Mouse (Mus musculus): ENCODE data around the gene Gm12394.
"Not testable (repeated sequence)": the region's sequence is repeated elsewhere in the genome, so short reads cannot be mapped to it uniquely, and the experiment has no call there.

Gm12394 gene

DNA sequence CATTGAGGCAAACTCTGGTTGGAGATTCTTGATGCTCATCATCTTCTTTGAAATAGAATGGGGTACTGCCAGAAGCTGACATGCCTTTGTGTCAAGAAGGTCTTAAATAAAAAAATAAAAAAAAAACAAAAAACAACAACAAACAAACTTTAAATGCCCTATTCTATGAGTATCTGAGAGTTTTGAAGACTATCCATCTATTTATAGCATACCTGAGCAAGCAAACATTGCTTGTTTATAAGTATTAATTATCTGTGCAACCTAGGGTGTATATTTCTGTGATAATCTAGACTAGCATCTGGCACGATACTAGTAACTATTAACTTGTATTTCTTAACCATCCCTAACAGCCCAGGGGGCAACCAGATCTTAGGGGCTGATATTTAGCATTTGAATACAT lies at the start of gene Gm12394:
Gm12394 (minus strand) TSS at position 101 of the 400 bp plus-strand sequence.
- not testable (repeated sequence) for DNase-seq

DNA sequence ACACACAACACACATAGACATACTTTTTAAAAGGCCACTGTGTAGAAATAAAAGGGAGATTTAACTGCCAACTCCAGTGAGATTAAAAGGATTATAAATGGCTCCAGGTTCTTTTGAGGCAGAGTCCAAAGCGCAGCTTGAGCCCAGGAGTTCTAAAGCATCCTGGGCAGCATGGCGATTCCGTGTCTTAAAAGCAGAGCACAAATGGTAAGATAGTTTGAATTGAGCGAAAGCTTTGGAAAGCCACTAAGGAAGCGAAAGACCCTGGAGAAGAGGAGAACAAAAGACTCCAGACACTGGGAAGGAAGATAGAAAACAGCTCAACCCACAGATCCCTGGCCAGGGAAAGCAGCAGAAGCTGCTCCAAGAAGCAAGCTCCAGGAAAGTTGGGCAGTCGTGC lies 48.4 kb upstream of the Gm12394 start:
- DNase-seq = no peak

DNA sequence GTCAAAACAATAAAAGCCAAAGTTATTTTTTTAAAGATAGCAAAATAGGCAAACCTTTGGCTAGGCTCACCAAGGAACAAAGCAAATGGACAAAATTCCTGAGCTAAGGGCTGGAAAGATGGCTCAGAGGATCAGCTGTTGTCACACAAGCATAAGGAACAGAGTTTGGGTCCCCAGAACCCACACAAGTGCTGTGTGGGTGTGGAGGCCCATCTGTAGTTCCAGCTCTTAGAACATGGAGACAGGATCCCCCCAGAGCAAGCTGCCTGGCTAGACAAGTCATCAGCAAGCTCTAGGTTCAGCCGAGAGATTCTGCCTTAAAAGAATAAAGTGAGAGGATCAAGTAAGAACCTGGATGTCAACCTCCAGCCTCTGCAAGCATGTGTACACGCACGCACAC lies 48.0 kb upstream of the Gm12394 start:
- DNase-seq = no peak

DNA sequence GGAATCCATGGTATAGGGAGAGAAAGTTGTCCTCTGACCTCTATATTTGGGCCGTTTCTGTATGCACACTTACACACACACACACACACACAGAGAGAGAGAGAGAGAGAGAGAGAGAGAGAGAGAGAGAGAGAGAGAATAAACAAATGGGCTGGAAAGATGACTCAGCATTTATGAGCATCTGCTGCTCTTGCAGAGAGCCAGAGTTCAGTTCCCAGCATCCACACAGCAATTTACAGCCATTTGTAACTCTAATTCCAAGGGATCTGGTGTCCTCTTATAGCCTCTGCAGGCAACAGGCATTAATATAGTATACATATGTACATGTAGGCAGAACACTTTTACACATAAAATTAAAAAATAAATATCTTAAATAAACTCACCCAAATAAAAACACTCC lies 47.4 kb upstream of the Gm12394 start:
- DNase-seq = no peak

DNA sequence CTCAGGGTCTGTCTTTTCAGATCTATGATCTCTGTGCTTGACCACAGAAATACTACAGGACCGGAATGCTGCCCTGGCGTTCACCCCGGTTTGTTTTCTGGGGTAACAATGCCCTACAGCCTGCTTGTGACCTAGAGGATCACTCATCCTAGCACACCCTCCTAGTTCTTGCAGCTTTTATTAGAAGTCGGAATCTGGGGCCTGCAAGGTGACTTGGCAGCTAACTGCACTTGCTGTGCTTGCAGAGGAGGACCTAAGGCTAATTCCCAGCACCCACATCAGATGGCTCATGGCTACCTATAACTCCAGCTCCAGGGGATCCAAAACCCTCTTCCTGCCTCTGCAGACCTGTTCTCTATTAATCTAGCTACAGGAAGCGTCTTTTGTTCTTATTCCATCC lies 46.2 kb upstream of the Gm12394 start:
- no peak for DNase-seq

DNA sequence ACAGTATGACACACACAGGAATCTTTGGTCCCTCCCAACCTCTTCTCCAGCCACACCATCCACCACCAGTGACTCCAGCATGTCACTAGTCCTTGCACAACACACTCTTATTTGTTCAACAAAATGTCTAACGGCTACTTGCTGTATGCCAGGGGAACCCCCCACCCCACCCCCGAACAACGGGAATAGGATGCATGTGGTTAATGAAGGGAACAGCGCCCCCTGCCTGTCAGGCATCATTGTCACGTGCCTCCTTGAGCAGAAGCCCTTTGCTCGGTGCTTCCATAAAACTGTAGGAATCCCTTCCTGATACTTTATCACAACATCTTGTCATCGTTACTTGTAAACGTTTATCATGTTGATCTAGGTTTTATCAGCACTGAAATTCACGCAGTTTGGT lies 45.6 kb upstream of the Gm12394 start:
- DNase-seq = peak; percentile 40

DNA sequence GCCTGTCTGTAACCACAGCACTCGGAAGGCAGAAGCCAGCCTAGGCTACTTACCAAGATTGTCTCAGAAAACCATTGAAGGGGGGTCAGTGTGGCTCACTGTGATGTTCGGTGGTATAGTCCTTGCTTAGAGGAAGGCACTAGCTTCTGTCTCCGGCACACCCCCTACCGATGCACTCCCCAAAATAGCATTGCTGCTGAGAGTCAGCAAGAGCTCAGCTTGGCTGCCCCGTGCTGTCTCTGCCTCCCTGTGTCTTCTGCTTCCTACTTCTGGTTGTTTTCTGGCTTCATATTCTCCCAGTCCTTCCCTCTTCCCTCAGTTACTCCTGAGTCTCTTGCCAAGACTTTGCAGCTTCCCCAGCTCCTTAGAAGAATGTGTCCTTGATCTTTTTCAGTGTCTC lies 44.3 kb upstream of the Gm12394 start:
- DNase-seq = no peak

DNA sequence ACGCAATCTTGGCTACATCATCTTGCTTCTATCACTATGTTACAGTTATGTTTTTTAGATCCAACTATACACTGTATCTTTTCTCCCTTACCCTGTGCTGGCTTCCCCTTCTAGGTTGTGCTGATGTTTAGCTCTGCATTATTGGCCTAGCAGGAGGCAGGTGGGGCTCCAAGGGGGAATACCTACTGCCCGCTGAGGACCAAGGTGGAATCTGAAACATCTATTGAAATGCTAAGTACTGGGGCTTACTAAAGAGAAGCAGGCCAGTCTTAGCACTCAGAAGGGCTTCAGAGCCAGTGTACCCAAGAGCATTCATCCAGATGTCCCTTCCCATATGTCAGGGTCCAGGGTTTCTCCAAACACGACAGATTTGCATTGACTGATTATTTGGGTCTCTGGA lies 42.3 kb upstream of the Gm12394 start:
- DNase-seq = no peak

DNA sequence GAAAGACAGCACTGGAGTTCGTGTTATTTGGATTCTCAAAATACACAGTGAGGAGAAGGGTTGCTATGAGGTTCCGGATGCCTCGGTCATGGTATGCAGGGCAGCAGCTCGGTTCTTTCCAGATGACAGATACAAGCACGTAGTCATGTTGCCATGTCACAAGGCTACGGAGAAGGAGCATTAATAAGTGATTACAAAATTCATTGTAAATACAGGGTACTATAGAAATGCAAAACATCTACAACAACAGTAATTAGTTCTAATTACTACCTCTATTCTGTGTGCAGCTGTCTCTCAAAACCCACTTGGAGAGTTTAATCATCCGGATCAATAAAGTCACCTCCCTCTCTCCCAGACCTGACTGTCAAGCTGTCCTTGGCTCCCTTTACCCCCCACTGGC lies 38.5 kb upstream of the Gm12394 start:
- no peak for DNase-seq

DNA sequence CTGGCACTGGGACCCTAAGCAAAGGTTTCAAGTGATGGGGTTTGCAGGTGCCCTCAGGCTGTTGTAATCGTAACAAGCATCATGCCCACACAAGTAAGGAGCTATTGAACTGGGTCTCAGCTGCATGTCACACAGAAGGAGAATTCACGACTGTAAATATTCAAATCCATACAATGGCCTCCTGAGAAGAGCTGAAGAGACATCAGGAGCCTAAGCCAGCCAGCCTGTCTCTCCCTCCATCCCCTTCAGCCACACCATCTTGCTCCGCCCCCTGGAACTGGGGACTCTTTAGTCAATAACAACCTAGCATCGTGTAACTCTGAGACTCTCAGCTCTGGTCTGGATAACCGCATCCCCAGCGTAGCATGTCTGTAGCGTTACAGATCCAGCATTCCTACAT lies 34.6 kb upstream of the Gm12394 start:
- DNase-seq = no peak

DNA sequence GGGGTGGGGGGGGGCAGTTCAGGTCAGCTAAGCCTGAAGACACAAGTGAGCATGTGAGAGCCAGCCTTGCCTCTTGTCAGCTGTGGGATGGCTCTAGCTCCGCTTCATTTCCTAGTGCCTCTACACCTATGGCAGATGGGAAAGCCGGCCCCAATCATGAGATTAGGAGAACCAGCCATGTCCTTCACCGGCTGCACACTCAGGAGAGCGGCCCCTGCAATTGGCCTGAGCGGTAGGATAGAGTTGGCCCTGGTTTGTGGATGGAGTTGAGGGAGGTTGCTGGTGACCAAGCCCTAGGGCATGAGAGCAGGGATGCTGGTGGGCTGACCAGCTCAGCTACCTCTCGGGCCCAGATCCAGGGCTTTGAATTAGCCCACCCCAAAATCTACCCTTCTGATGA lies 32.2 kb upstream of the Gm12394 start:
- DNase-seq = no peak

DNA sequence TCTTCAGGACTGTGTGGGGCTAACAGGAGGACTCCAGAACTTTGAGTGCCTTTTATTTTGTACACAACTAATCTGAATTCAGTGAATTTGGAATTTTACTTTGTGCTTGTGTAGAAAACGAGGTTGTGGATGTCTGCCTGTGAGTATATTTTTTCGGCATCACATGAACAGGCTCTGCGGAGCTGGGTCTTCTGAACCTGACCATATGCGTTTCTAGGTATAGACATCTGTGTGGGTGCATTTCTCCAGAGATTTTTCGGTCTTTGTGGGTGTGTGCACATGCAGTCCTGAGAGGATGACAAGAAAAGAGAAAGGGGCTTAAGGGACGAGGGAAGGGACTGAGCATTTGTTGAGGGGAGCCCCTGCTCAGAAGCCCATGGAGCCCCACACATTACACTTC lies 30.4 kb upstream of the Gm12394 start:
- no peak for DNase-seq

DNA sequence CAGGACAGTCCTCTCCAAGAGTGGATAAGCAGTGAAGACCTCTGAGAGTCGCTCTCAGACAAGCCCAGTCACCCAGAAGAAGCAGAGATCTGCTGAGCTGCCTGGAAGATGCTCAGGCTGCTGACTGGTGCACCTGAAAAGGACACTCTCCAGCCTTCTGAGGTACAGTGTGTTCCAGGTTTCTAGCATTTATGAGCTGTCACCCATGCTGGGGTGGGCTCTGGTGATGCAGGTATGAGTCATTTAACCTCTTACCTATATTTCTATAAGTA lies 24.0 kb upstream of the Gm12394 start:
- DNase-seq = no peak

DNA sequence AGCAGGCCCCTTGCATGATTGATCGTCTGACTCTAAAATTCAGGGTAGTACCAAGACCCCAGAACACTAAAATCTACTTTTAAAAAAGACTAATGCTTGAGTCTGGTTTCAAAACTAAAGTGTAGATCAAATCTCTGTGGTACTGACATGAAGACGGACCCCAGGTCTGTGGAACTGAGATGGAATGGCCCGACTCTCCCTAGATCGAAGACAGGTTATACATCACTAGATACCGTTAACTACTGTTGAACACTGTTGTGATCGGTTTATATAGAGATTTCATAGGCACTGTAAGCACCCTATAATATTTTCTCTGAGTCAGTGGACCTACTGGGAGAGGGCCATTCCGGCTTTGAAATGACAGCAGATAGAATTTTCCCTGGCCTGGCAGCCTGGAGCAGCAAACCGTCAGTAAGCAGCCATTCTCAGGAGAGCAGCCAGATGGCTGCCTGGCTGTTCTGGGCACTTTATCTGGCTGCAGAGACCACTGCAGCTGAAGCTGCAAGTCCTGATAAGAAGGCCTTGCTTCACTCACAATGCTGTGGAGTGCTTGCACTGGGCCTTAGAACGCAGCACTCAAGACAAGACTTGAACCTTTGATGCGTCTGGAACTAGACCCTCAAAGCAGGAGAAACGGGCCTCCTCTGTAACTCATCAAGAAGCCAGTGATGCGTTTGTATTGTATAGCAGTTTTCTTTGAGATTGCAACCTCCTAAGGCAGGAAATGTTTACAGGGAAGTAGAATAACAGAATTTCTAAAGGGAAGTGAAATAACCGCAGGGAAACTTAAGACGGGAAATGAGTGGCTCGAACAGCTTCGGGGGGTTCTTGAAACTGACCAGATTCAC lies 23.5 kb upstream of the Gm12394 start:
- DNase-seq = no peak

DNA sequence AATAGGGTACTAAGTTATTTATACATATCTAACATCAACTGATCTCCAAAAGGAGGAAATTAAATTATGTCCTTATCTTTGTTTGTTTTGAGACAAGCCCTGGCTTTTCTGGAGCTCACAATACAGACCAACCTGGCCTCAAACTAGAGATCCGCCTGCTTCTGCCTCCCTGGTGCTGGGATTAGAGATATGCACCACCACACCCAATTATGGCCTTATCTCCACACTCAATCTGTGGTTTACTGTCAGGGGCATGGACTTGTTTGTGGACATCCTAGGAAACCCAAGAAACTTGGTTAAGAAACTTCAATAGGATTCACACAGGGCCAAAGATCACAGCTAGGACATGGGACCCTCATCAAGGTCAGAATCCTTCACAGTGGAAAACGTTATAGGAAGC lies 21.1 kb upstream of the Gm12394 start:
- DNase-seq = no peak

DNA sequence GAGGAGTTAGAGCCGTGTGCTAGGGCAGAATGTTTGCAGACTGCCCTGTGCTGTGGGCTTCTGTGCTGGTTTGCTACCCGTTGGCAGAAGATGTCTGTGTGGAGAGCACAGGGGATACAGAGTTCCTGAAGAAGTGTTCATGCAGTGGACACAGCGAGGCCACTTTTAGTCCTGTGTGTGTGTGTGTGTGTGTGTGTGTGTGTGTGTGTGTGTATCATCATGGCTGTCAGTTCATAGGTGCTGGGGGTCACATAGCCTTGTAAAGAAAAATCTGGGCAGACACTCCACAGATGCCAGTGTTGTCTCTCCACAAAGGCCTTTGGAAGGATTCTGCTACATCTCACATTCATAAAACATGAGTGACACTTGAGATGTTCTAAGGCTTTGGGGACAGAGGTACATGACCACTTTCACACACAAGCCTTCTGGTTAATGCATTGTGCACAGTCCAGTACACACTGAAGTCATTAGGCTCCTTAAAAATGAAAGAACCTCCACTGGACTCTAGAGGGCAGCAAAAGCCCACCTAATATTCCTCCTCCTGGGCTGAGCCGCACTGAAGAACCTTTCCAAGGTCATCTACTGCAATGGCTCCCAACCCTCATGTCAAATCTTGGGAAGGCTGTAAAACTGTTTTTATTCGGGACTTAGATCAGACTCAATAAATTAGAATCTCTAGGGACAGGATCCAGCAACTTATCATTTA lies 20.2 kb upstream of the Gm12394 start:
- peak; percentile 82 for DNase-seq

DNA sequence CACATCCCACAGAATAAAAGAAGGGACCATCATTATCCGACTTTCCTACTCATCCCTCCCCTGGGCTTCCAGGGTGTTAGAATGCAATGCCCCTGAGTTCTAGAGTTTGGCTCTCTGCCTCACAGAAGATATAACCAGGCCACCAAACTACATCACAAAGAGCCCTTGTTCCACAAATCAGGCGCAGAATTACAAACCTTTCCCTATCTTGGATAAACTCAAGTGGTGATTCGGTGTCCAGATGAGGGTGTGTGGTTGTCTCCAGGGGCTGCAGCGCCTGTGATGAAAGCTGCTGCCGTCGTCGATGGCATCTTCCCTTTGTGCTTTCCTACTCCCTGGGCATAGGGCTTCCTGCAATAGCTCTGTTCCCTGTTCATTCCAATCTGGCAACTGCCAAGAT lies 17.6 kb upstream of the Gm12394 start, which contains the start of gene Fam205c:
Fam205c (minus strand) TSS at position 101 of the 400 bp plus-strand sequence.
- no peak for DNase-seq

DNA sequence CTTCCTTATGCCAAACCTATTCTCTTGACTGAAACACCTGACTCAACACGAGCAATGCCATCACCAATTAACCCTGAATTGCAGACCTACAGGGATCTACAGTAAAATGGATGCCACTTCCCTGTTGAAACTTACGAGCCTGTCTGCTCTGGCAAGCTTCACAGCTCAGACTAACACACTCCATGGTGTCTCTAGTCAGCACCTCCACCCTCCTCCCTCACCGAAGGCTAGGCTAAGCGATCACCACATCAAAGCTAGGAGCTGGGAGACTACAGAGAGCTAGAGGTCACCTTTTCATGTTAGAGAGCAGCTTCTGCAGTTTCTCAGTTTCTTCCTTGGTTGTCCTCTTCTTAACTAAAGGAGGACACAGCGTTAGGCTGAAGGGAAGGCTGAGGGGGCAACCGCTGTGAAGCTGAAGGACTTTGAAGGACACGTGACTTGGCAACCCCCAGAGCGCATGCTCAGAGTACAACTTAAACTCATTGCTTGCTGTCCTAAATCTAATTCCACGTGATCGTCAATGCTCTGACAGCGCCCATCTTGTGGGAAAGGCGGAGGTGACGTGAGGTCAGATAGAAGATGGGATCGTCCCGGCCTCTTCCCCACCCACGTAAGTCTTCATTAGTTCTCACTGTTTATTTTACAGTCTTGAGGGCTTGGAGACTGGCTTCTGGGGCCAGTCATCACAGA lies 16.3 kb upstream of the Gm12394 start:
- DNase-seq = no peak

DNA sequence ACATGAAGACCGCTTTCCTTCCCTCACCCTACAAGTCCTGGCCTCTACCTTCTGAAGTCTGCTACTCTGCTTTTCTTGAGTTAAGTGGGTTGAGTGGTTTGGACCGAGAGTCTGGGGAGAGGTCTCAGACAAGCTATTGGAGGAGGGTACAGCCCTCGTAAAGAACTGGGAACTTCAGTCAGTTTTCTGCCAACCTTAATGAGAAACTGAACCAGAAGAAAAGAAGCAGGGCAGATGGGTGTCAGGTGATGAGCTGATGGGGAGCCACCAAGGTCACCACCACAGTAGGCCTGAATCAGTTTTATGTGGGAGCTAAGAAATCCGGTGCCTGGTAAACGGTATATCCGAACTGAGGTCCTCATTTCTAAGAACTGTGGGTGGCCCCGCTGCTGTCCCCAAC lies 15.6 kb upstream of the Gm12394 start:
- no peak for DNase-seq

DNA sequence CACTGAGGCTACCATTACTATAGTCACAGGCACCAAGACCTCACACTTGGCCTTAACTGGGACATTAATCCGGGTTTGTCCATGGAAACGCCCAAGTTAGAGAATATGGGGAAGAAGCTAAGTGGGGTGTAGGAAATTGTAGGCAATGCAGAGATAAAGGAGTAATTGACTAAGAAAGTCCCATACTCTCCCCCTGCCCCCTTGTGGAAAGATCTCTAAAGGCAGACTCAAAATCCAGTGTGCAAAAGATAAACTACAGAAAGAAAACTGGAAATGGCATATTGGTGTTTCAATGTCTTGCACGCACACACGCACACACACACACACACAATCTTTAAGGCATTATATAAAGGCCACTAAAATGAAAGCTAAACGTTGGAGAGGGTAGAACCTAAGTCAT lies 14.2 kb upstream of the Gm12394 start:
- no peak for DNase-seq

DNA sequence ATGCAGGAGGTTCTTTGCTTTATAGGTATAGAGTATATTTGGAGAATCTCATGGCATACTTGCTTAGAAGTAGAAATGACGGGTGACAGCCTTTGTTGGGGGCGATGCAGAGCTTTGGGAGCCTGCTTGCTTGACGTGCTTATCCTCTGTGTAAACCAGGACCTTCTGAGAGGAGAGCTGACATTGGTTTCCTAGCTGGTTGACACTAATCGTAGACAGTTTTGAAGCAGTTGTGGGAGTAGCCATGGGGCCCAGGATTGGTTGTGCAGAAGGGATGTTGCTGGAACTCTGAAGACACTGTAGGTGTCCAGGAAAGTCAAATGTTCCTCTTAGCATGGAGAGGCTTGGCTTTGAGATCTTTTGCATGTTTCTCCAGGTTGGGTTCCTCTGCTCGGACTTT lies 11.6 kb upstream of the Gm12394 start:
- DNase-seq = no peak

DNA sequence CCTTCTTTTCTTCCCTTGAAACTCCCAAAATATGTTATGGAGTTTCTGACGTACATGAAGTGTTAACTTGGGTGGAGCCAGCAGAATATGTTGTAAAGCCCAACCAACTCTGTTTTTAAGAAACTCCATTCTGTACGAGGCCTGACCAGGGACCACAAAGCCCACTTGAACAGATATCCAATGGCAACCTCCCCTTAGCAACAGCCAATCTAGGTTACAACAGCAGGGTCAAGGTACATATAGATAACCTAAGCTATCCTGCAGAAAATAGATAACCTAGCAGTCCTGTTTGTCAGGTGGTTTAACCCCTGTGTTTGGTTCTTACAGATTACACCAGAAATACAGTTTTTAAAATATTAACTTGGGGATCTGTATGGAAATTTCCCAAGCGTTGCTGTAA lies 10.8 kb upstream of the Gm12394 start:
- no peak for DNase-seq

DNA sequence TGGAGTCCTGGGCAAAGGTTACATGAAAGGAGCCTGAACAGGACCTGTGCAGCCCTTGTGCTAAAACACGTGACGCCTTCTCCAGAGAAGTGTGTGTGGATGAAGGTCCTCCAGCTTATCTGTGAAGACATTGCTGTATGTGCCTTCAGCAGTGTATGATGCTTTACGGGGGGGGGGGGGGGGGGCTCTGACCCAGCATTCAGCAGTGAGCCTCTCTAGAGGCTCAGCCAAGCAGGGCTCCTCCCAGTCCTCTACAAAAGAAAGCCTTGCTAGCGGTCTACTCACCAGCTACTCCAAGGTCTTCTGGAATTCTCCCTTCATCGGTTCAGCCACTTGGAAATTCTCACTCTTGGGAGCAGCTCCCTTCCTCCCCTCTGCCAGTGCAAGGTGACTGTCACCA lies 6.9 kb upstream of the Gm12394 start:
- DNase-seq = not testable (repeated sequence)

DNA sequence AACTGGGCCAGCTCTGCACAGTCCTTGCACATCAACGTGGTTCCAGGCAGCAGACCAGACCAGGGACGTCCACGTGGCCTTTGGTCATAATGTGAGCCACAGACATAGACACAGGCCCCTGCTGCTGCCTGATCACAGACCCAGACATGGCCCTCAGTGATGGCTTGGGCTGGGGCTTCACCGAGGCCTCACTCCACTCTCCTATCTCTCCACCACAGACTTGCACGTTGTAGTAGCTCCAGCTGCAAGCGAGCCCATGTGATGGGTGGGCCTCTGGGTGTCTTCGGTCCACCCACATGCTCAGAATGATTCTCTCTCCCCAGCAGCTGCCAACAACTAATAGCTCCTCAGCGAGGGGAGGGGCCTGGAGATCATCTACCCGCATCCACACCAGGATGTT lies 3.9 kb upstream of the Gm12394 start:
- DNase-seq = not testable (repeated sequence)

Data from embryo, embryonic 11 days (tissue).